Mouse (Mus musculus) CH12.LX (cell line): ENCODE measurements around the gene Krtap3-3. TPM values are rescaled to one million over a fixed set of nuclear protein-coding genes. Genes with fewer than 3 reads are reported as not detected.

Source experiments
- DNase-seq: peaks from one replicate; pipeline ENCODE4 v3.0.0-alpha.2; 2013; ENCODE audit errors: extremely low read depth
- H3K27ac ChIP-seq: 2 replicates; pipeline ENCODE4 v1.5.1; 2012; ENCODE audit warnings: low read depth, mild to moderate bottlenecking, control low read depth, moderate library complexity; ENCODE audit not compliant: insufficient read depth
- H3K27me3 ChIP-seq: replicated peaks from 2 replicates; pipeline ENCODE3; 2012; ENCODE audit warnings: inconsistent platforms
- H3K36me3 ChIP-seq, 2 experiments: replicated peaks in 1 of 2; 2 replicates each; pipeline versions ENCODE3 to v1.6.1; 2012; ENCODE audit warnings: inconsistent platforms in 1 of 2, low read length in 1 of 2, mild to moderate bottlenecking in 1 of 2, mixed read lengths in 1 of 2, moderate library complexity in 1 of 2; ENCODE audit not compliant: control insufficient read depth in 1 of 2, insufficient read depth in 1 of 2
- H3K4me1 ChIP-seq, 2 experiments: 2 replicates each; pipeline ENCODE4 v1.6.1; 2012; ENCODE audit warnings: inconsistent platforms in 1 of 2, moderate library complexity in 1 of 2; ENCODE audit not compliant: insufficient read depth in 2 of 2, control insufficient read depth in 1 of 2
- H3K4me2 ChIP-seq: 2 replicates; pipeline ENCODE4 v1.6.1; 2012; ENCODE audit warnings: low read depth, mild to moderate bottlenecking, control low read depth; ENCODE audit not compliant: poor library complexity, insufficient read depth, severe bottlenecking
- H3K4me3 ChIP-seq, 3 experiments: fragments of 150-350 bp in 1 of 3; sonication (generic) in 1 of 3; replicated peaks in 1 of 3; 2 replicates each; pipeline versions ENCODE3 to v1.5.1; 2011 to 2012; ENCODE audit warnings: low read depth in 2 of 3, low read length in 2 of 3, mild to moderate bottlenecking in 2 of 3, moderate library complexity in 2 of 3, control low read depth in 1 of 3, improper control_type of control experiment in 1 of 3, inconsistent platforms in 1 of 3, mixed read lengths in 1 of 3; ENCODE audit not compliant: poor library complexity in 1 of 3
- H3K79me2 ChIP-seq: replicated peaks from 2 replicates; pipeline ENCODE4 v1.6.1; 2012; ENCODE audit warnings: mild to moderate bottlenecking, moderate library complexity; ENCODE audit not compliant: control insufficient read depth, poor library complexity, insufficient read depth, severe bottlenecking; ENCODE audit errors: extremely low read depth
- H3K9ac ChIP-seq: 2 replicates; pipeline ENCODE4 v1.6.1; 2012; ENCODE audit warnings: low read depth, mild to moderate bottlenecking, control low read depth, moderate library complexity; ENCODE audit not compliant: insufficient read depth
- H3K9me3 ChIP-seq: replicated peaks from 2 replicates; pipeline ENCODE3; 2012; ENCODE audit warnings: low read length, inconsistent platforms, mixed read lengths
- BHLHE40 ChIP-seq: IDR thresholded peaks from 2 replicates; pipeline ENCODE4 v1.6.1; 2011; ENCODE audit warnings: mild to moderate bottlenecking, low read depth, low read length, improper control_type of control experiment
- CHD1 ChIP-seq: IDR thresholded peaks from 2 replicates; pipeline ENCODE4 v1.6.1; 2012; ENCODE audit warnings: low read depth, low read length, improper control_type of control experiment, inconsistent platforms
- CHD2 ChIP-seq: IDR thresholded peaks from 2 replicates; pipeline ENCODE4 v1.6.1; 2011; ENCODE audit warnings: low read length, improper control_type of control experiment
- ELF1 ChIP-seq: IDR thresholded peaks from 2 replicates; pipeline ENCODE4 v1.6.1; 2014; ENCODE audit warnings: low read depth, mild to moderate bottlenecking, inconsistent platforms, low read length, improper control_type of control experiment
- EP300 ChIP-seq: IDR thresholded peaks from 2 replicates; pipeline ENCODE4 v1.6.1; 2011; ENCODE audit warnings: low read length, improper control_type of control experiment
- ETS1 ChIP-seq: conservative IDR thresholded peaks from 2 replicates; pipeline ENCODE4 v1.6.1; 2012; ENCODE audit warnings: low read depth, mild to moderate bottlenecking, inconsistent platforms, low read length, improper control_type of control experiment, moderate library complexity
- GABPA ChIP-seq: IDR thresholded peaks from 2 replicates; pipeline ENCODE4 v1.6.1; 2012; ENCODE audit warnings: low read depth, low read length, improper control_type of control experiment, inconsistent platforms; ENCODE audit not compliant: insufficient replicate concordance
- HCFC1 ChIP-seq: IDR thresholded peaks from 2 replicates; pipeline ENCODE4 v1.6.1; 2012; ENCODE audit warnings: low read depth, mild to moderate bottlenecking, inconsistent platforms, low read length, improper control_type of control experiment
- IRF4 ChIP-seq: IDR thresholded peaks from 2 replicates; pipeline ENCODE4 v1.6.1; 2014; ENCODE audit warnings: low read depth, mild to moderate bottlenecking, inconsistent platforms, low read length, improper control_type of control experiment
- JUN ChIP-seq: IDR thresholded peaks from 2 replicates; pipeline ENCODE4 v1.6.1; 2011; ENCODE audit warnings: low read depth, mild to moderate bottlenecking, low read length, improper control_type of control experiment, moderate library complexity; ENCODE audit not compliant: insufficient read depth
- MAX ChIP-seq: IDR thresholded peaks from 2 replicates; pipeline ENCODE4 v1.6.1; 2011; ENCODE audit warnings: low read length, improper control_type of control experiment
- MXI1 ChIP-seq: IDR thresholded peaks from 2 replicates; pipeline ENCODE4 v1.6.1; 2011; ENCODE audit warnings: mild to moderate bottlenecking, low read depth, low read length, improper control_type of control experiment
- MYC ChIP-seq: IDR thresholded peaks from 2 replicates; pipeline ENCODE4 v1.6.1; 2011; ENCODE audit warnings: low read depth, mild to moderate bottlenecking, improper control_type of control experiment, low read length
- NELFE ChIP-seq: IDR thresholded peaks from 2 replicates; pipeline ENCODE4 v1.6.1; 2011; ENCODE audit warnings: low read depth, low read length, improper control_type of control experiment
- NRF1 ChIP-seq: IDR thresholded peaks from 2 replicates; pipeline ENCODE4 v1.6.1; 2014; ENCODE audit warnings: low read depth, mild to moderate bottlenecking, inconsistent platforms, low read length, improper control_type of control experiment, moderate library complexity
- PAX5 ChIP-seq: IDR thresholded peaks from 2 replicates; pipeline ENCODE4 v1.6.1; 2012; ENCODE audit warnings: low read length, inconsistent platforms, mixed read lengths
- POLR2A ChIP-seq: IDR thresholded peaks from 2 replicates; pipeline ENCODE4 v1.6.1; 2011; ENCODE audit warnings: low read depth, mild to moderate bottlenecking, improper control_type of control experiment, low read length
- POLR2AphosphoS2 ChIP-seq: IDR thresholded peaks from 2 replicates; pipeline ENCODE4 v1.6.1; 2011; ENCODE audit warnings: low read depth, low read length, improper control_type of control experiment
- SIN3A ChIP-seq: IDR thresholded peaks from 2 replicates; pipeline ENCODE4 v1.6.1; 2012; ENCODE audit warnings: low read length, improper control_type of control experiment, inconsistent platforms
- SMC3 ChIP-seq: IDR thresholded peaks from 2 replicates; pipeline ENCODE4 v1.6.1; 2011; ENCODE audit warnings: low read depth, low read length, improper control_type of control experiment
- TBP ChIP-seq: conservative IDR thresholded peaks from 2 replicates; pipeline ENCODE4 v1.6.1; 2011; ENCODE audit warnings: low read depth, low read length, improper control_type of control experiment
- TCF12 ChIP-seq: IDR thresholded peaks from 2 replicates; pipeline ENCODE4 v1.6.1; 2014; ENCODE audit warnings: low read depth, mild to moderate bottlenecking, inconsistent platforms, low read length, improper control_type of control experiment
- UBTF ChIP-seq: IDR thresholded peaks from 2 replicates; pipeline ENCODE4 v1.6.1; 2012; ENCODE audit warnings: low read depth, mild to moderate bottlenecking, inconsistent platforms, low read length, improper control_type of control experiment, moderate library complexity
- USF1 ChIP-seq: IDR thresholded peaks from 2 replicates; pipeline ENCODE4 v1.6.1; 2014; ENCODE audit warnings: low read depth, mild to moderate bottlenecking, inconsistent platforms, low read length, improper control_type of control experiment
- USF2 ChIP-seq: conservative IDR thresholded peaks from 2 replicates; pipeline ENCODE4 v1.6.1; 2011; ENCODE audit warnings: low read depth, low read length, improper control_type of control experiment
- ZKSCAN1 ChIP-seq: IDR thresholded peaks from 2 replicates; pipeline ENCODE4 v1.6.1; 2012; ENCODE audit warnings: low read depth, inconsistent platforms, low read length, improper control_type of control experiment, borderline replicate concordance
- ZNF384 ChIP-seq: IDR thresholded peaks from 2 replicates; pipeline ENCODE4 v1.6.1; 2012; ENCODE audit warnings: low read depth, low read length, improper control_type of control experiment, inconsistent platforms
- dilution Hi-C: fragments of 300-500 bp; cut with MboI; formaldehyde crosslinking; loops from 2 replicates; pipeline ENCODE4 v1.14.3; 2020; ENCODE audit warnings: low sequenced_read_pairs; ENCODE audit not compliant: extremely low pct_unique_long_range_greater_than_20kb, extremely low pct_ligation_motif_present
- in situ Hi-C: fragments of 300-500 bp; cut with MboI; formaldehyde crosslinking; loops from 3 replicates; pipeline ENCODE4 v1.14.3; 2019; ENCODE audit warnings: low sequenced_read_pairs, low pct_ligation_motif_present, low pct_unique_long_range_greater_than_20kb, mixed read lengths
- polyA plus RNA-seq: library from polyadenylated mRNA; unstranded; fragments of >175 nt; gene quantifications from 2 replicates; pipeline ENCODE4 v1.2.1, GENCODE M21; 2012; ENCODE audit warnings: low read depth; ENCODE audit not compliant: insufficient read length
- total RNA-seq, 2 experiments: library from RNA; depleted of rRNA; stranded (reverse); fragments of 300-350 nt in 1 of 2; fragments of >200 nt in 1 of 2; gene quantifications; 2 replicates each; pipeline ENCODE4 v1.2.3; 2012 to 2014

Krtap3-3 gene
- total and polyA plus RNA-seq, 3 experiments, result not detected

- no peak overlapping the region for H3K27ac ChIP-seq
- DNase-seq, result no peak
- in situ Hi-C loops (no loop called here), dilution Hi-C loops (no loop called here)
- H3K27me3 ChIP-seq, result peaks cover 77% of the 10 kb centered on the region
- no peak overlapping the region for H3K9ac ChIP-seq
- no peaks in the 10 kb centered on the region for H3K4me1 ChIP-seq
- no peak overlapping the region for H3K4me2 ChIP-seq
- TF ChIP-seq PAX5 (no peak), HCFC1 (no peak), MXI1 (no peak), TBP (no peak), EP300 (no peak), ZNF384 (no peak), USF2 (no peak), UBTF (no peak), IRF4 (no peak), JUN (no peak), MAX (no peak), NRF1 (no peak), BHLHE40 (no peak)
- peaks cover 4% of the 10 kb centered on the region for H3K9me3 ChIP-seq
- H3K36me3 ChIP-seq, result no peaks in the 10 kb centered on the region
- no peaks in the 10 kb centered on the region for H3K79me2 ChIP-seq
- H3K4me3 ChIP-seq, result no peak overlapping the region
Measured at GRCm38 (mm10) chr11:99581051-99581450, 30.4 kb upstream of the Krtap3-3 start.

GRCm38 (mm10) chr11:99580636-99581035 is 30.0 kb upstream of the Krtap3-3 start, which contains the start of gene Krtap1-5:
Gene Krtap1-5 (minus strand): TSS chr11:99581016.
- Histone ChIP-seq H3K79me2 (no peaks in the 10 kb centered on the region), H3K4me2 (no peak within 1 kb of the TSS), H3K36me3 (no peaks in the 10 kb centered on the region), H3K27ac (no peak within 1 kb of the TSS), H3K9ac (no peak within 1 kb of the TSS), H3K4me3 (no peak within 1 kb of the TSS), H3K4me1 (no peaks in the 10 kb centered on the region), H3K9me3 (peaks cover 4% of the 10 kb centered on the region), H3K27me3 (peaks cover 78% of the 10 kb centered on the region)
- dilution Hi-C loops (no loop called here), in situ Hi-C loops (no loop called here)
- no peak for DNase-seq
- no peak for TF ChIP-seq ETS1
- TF ChIP-seq TCF12, result no peak
- TF ChIP-seq POLR2A, result no peak
- no peak for TF ChIP-seq SIN3A
- no peak for TF ChIP-seq CHD2
- no peak for TF ChIP-seq ELF1
- TF ChIP-seq IRF4, result no peak
- TF ChIP-seq CHD1, result no peak
- TF ChIP-seq UBTF, result no peak
- TF ChIP-seq GABPA, result no peak
- TF ChIP-seq SMC3, result no peak
- no peak for TF ChIP-seq EP300
- TF ChIP-seq NELFE, result no peak
- no peak for TF ChIP-seq MYC
- no peak for TF ChIP-seq NRF1
- no peak for TF ChIP-seq POLR2AphosphoS2
- TF ChIP-seq USF1, result no peak
- no peak for TF ChIP-seq ZKSCAN1
